12 mouse cellular contexts compared by ENCODE assay signal in genomic region chr5:135966866-135967265, GRCm38 (mm10). TPM values are rescaled to one million over a fixed set of nuclear protein-coding genes. Genes with fewer than 3 reads are reported as not detected.
DNase-seq lines count a peak whose midpoint lies in the region; ATAC-seq and TF ChIP-seq lines count a peak whose summit lies in the region.
"Had no signal": no experiment of that assay in that cellular context is flagged by ENCODE, and none has a peak within 500 bp of the region (broad histone marks: within the 10 kb centered on the region; RNA-seq: fewer than 3 reads in every experiment).

No protein-coding gene starts in this region.

- H3K4me1 ChIP-seq in cerebellum, adult 2 months (ENCODE audit: control insufficient read depth, insufficient read depth, low read length) = peaks cover 4% of the 10 kb centered on the region; the same call in 1 of the 2 replicates
- H3K4me1 ChIP-seq in limb, embryonic 11.5 days (ENCODE audit: control insufficient read depth, insufficient read depth, low read length) = 0 out of 2 replicates have a peak, but pooled peaks cover 6% of the 10 kb centered on the region
- peaks cover 21% of the 10 kb centered on the region for H3K4me1 ChIP-seq in limb, embryonic 10.5 days
- peaks cover 7% of the 10 kb centered on the region; the same call in 1 of the 2 replicates for H3K4me1 ChIP-seq in forebrain, embryonic 11.5 days (replicated peaks; ENCODE audit: control insufficient read depth, insufficient read depth, low read length)

- H3K27me3 ChIP-seq in cerebellum, adult 2 months (ENCODE audit: control insufficient read depth, insufficient read depth, low read length) = no peaks in the 10 kb centered on the region
- H3K27me3 ChIP-seq in limb, embryonic 11.5 days (ENCODE audit: control insufficient read depth, insufficient read depth, low read length) = 0 out of 2 replicates have a peak, but pooled peaks cover 6% of the 10 kb centered on the region
- H3K27me3 ChIP-seq in limb, embryonic 10.5 days (ENCODE audit: low read depth, poor library complexity, severe bottlenecking) = peaks cover 20% of the 10 kb centered on the region
- H3K27me3 ChIP-seq in forebrain, embryonic 11.5 days (ENCODE audit: control insufficient read depth, insufficient read depth, low read length) = peaks cover 2% of the 10 kb centered on the region; the same call in 1 of the 2 replicates
- H3K27me3 ChIP-seq: intestine, embryonic 15.5 days had no signal

- no peak overlapping the region for H3K27ac ChIP-seq in cerebellum, adult 2 months (ENCODE audit: insufficient read depth, low read length)
- no peak overlapping the region for H3K27ac ChIP-seq in limb, embryonic 11.5 days (replicated peaks; ENCODE audit: low read depth, low read length)
- H3K27ac ChIP-seq in limb, embryonic 10.5 days = no peak overlapping the region
- no peak overlapping the region for H3K27ac ChIP-seq in forebrain, embryonic 11.5 days (ENCODE audit: low read depth, low read length)
- H3K27ac ChIP-seq: heart, embryonic 13.5 days; intestine, embryonic 15.5 days; limb, embryonic 12.5 days; midbrain, embryonic 12.5 days had no signal

- no peaks in the 10 kb centered on the region for H3K9me3 ChIP-seq in limb, embryonic 11.5 days (ENCODE audit: control insufficient read depth, low read length)
- no peaks in the 10 kb centered on the region for H3K9me3 ChIP-seq in limb, embryonic 10.5 days (replicated peaks)
- H3K9me3 ChIP-seq in forebrain, embryonic 11.5 days (ENCODE audit: control insufficient read depth, low read length) = no peaks in the 10 kb centered on the region
- H3K9me3 ChIP-seq: heart, embryonic 13.5 days; intestine, embryonic 15.5 days; limb, embryonic 12.5 days; midbrain, embryonic 12.5 days had no signal

- no peak overlapping the region for H3K4me3 ChIP-seq in cerebellum, adult 2 months (replicated peaks; ENCODE audit: insufficient read depth, low read depth, low read length)
- no peak overlapping the region for H3K4me3 ChIP-seq in limb, embryonic 11.5 days (ENCODE audit: low read depth, low read length)
- H3K4me3 ChIP-seq in limb, embryonic 10.5 days = no peak overlapping the region
- H3K4me3 ChIP-seq in forebrain, embryonic 11.5 days (ENCODE audit: low read depth, low read length) = no peak overlapping the region
- H3K4me3 ChIP-seq: heart, embryonic 13.5 days; intestine, embryonic 15.5 days; limb, embryonic 12.5 days; midbrain, embryonic 12.5 days had no signal

- no peak for ATAC-seq in limb, embryonic 11.5 days (ENCODE audit: insufficient number of reproducible peaks, low FRiP score, low TSS enrichment, low read depth)
- no peak for ATAC-seq in forebrain, embryonic 11.5 days (replicated peaks; ENCODE audit: low FRiP score)
- ATAC-seq: intestine, embryonic 15.5 days had no signal

- no peak overlapping the region for H3K4me2 ChIP-seq in limb, embryonic 11.5 days (ENCODE audit: low read depth, severe bottlenecking)
- no peak overlapping the region for H3K4me2 ChIP-seq in forebrain, embryonic 11.5 days (ENCODE audit: low read depth, low read length, severe bottlenecking)
- H3K4me2 ChIP-seq: heart, embryonic 13.5 days; intestine, embryonic 15.5 days; limb, embryonic 12.5 days; midbrain, embryonic 12.5 days had no signal

- no peak overlapping the region for H3K9ac ChIP-seq in limb, embryonic 11.5 days (ENCODE audit: low read length)
- H3K9ac ChIP-seq in forebrain, embryonic 11.5 days (ENCODE audit: low read length) = no peak overlapping the region
- H3K9ac ChIP-seq: heart, embryonic 13.5 days; intestine, embryonic 15.5 days; limb, embryonic 12.5 days; midbrain, embryonic 12.5 days had no signal

- WGBS in cerebellum, adult 2 months = 64% methylated on average over 9 of the region's 9 CpGs
- WGBS in limb, embryonic 11.5 days = 65% methylated on average over 9 of the region's 9 CpGs
- WGBS in limb, embryonic 10.5 days = 68% methylated on average over 9 of the region's 9 CpGs
- WGBS in forebrain, embryonic 11.5 days = 66% methylated on average over 9 of the region's 9 CpGs

- peak; percentile 32; the same call in 1 of the 2 replicates for TF ChIP-seq CTCF in cerebellum, adult 2 months (IDR thresholded peaks at IDR 0.05; ENCODE audit: borderline replicate concordance, insufficient read depth, low read depth, low read length)

- DNase-seq in cerebellum, adult 2 months = no peak
- no peak for DNase-seq in cerebellum, adult 9-11 months
- DNase-seq in limb, embryonic 11.5 days (ENCODE audit: low spot score) = peak; percentile 45
- DNase-seq in limb, embryonic 10.5 days (ENCODE audit: low spot score) = no peak
- DNase-seq in CD4-positive helper T cell, adult 2 months (ENCODE audit: low read depth, low spot score) = peak; percentile 43
- DNase-seq in c-Kit-positive CD71-positive TER-119-positive erythroid progenitor cells, embryonic 14.5 days (ENCODE audit: low spot score) = peak; percentile 34
- DNase-seq in forebrain, embryonic 11.5 days (ENCODE audit: low spot score) = no peak
- DNase-seq in left cerebral cortex, adult 9 months (ENCODE audit: low spot score in 2 of 2) = no peak

- no peak for TF ChIP-seq POLR2A in cerebellum, adult 2 months (IDR thresholded peaks at IDR 0.05; ENCODE audit: borderline replicate concordance, insufficient read depth, low read length)

- H3K36me3 ChIP-seq in limb, embryonic 11.5 days (ENCODE audit: control insufficient read depth, insufficient read depth, low read length) = no peaks in the 10 kb centered on the region
- no peaks in the 10 kb centered on the region for H3K36me3 ChIP-seq in limb, embryonic 10.5 days
- H3K36me3 ChIP-seq in forebrain, embryonic 11.5 days (ENCODE audit: control insufficient read depth, insufficient read depth, low read length) = no peaks in the 10 kb centered on the region
- H3K36me3 ChIP-seq: heart, embryonic 13.5 days; intestine, embryonic 15.5 days; limb, embryonic 12.5 days; midbrain, embryonic 12.5 days had no signal

RNA-seq across cellular contexts. Expression of gene Ssc4d, which starts 7.5 kb away (rescaled TPM):
- 3.3 and 4.1 TPM in 2 replicates for polyA plus RNA-seq in cerebellum, adult 2 months (2012; rRNA removed)
- polyA plus RNA-seq in limb, embryonic 11.5 days (2014; fragmentation: Nextera tagmentation; extraction: Ambion mirVana) = 4.6 and 5.7 TPM in 2 replicates
- polyA plus RNA-seq in limb, embryonic 10.5 days (2016; fragmentation: Nextera tagmentation; extraction: Ambion mirVana) = 3.3 and 4.1 TPM in 2 replicates
- polyA plus RNA-seq in forebrain, embryonic 11.5 days (2014; fragmentation: Nextera tagmentation; extraction: Ambion mirVana) = 1.2 and 1.5 TPM in 2 replicates

RNA-seq across cellular contexts. Expression of gene Zp3, which starts 13.0 kb away (rescaled TPM):
- 0.23 and 0.33 TPM in 2 replicates for polyA plus RNA-seq in cerebellum, adult 2 months (2012; rRNA removed)
- not detected in 2 replicates for polyA plus RNA-seq in limb, embryonic 11.5 days (2014; fragmentation: Nextera tagmentation; extraction: Ambion mirVana)
- polyA plus RNA-seq in limb, embryonic 10.5 days (2016; fragmentation: Nextera tagmentation; extraction: Ambion mirVana) = not detected in 2 replicates
- polyA plus RNA-seq in forebrain, embryonic 11.5 days (2014; fragmentation: Nextera tagmentation; extraction: Ambion mirVana) = not detected in 2 replicates
- polyA plus RNA-seq: limb, embryonic 12.5 days; midbrain, embryonic 12.5 days had no signal

RNA-seq across cellular contexts. Expression of gene Dtx2, which starts 27.7 kb away (rescaled TPM):
- 9.2 and 10.1 TPM in 2 replicates for polyA plus RNA-seq in cerebellum, adult 2 months (2012; rRNA removed)
- polyA plus RNA-seq in limb, embryonic 11.5 days (2014; fragmentation: Nextera tagmentation; extraction: Ambion mirVana) = 32.3 and 33.8 TPM in 2 replicates
- polyA plus RNA-seq in limb, embryonic 10.5 days (2016; fragmentation: Nextera tagmentation; extraction: Ambion mirVana) = 41.5 and 42.3 TPM in 2 replicates
- 35.4 and 37.0 TPM in 2 replicates for polyA plus RNA-seq in forebrain, embryonic 11.5 days (2014; fragmentation: Nextera tagmentation; extraction: Ambion mirVana)

RNA-seq across cellular contexts. Expression of gene Ywhag, which starts 32.5 kb away (rescaled TPM):
- 445 and 493 TPM in 2 replicates for polyA plus RNA-seq in cerebellum, adult 2 months (2012; rRNA removed)
- 98.2 and 105 TPM in 2 replicates for polyA plus RNA-seq in limb, embryonic 11.5 days (2014; fragmentation: Nextera tagmentation; extraction: Ambion mirVana)
- polyA plus RNA-seq in limb, embryonic 10.5 days (2016; fragmentation: Nextera tagmentation; extraction: Ambion mirVana) = 197 and 203 TPM in 2 replicates
- polyA plus RNA-seq in forebrain, embryonic 11.5 days (2014; fragmentation: Nextera tagmentation; extraction: Ambion mirVana) = 147 and 161 TPM in 2 replicates

Comparison
In these comparisons a context has a peak if more than half of its experiments do, and no peak if none do; other contexts are left out.
1. DNase-seq: peak in limb, embryonic 11.5 days (single experiment), CD4-positive helper T cell, adult 2 months (single experiment) and c-Kit-positive CD71-positive TER-119-positive erythroid progenitor cells, embryonic 14.5 days (single experiment); none in cerebellum, adult 2 months (0 of 2), cerebellum, adult 9-11 months (single experiment), limb, embryonic 10.5 days (single experiment), forebrain, embryonic 11.5 days (single experiment) and left cerebral cortex, adult 9 months (0 of 2).